Mouse (Mus musculus) stomach, embryonic 15.5 days (tissue): Measurements from ENCODE around the gene Sox6. TPM values are rescaled to one million over a fixed set of nuclear protein-coding genes. Genes with fewer than 3 reads are reported as not detected.
A peak's percentile ranks its signal among the peaks of the same experiment; 100 is the strongest.

ENCODE experiments used
- ATAC-seq: fragments of 200-750 bp; cut with Nextera tagmentation; 2 replicates; pipeline ENCODE4 v1.8.0; 2017; ENCODE audit warnings: low read depth, moderate number of reproducible peaks, moderate TSS enrichment; ENCODE audit not compliant: insufficient read depth, low FRiP score
- H3K27ac ChIP-seq: fragments of 300-500 bp; sonication (generic); 2 replicates; pipeline ENCODE4 v1.5.1; 2015; ENCODE audit warnings: mild to moderate bottlenecking, inconsistent platforms
- H3K27me3 ChIP-seq: fragments of 300-500 bp; sonication (generic); replicated peaks from 2 replicates; pipeline ENCODE4 v1.6.1; 2015; ENCODE audit warnings: inconsistent platforms
- H3K36me3 ChIP-seq: fragments of 300-500 bp; sonication (generic); 2 replicates; pipeline ENCODE4 v1.6.1; 2015; ENCODE audit warnings: inconsistent platforms
- H3K4me1 ChIP-seq: fragments of 300-500 bp; sonication (generic); 2 replicates; pipeline ENCODE4 v1.6.1; 2015; ENCODE audit warnings: inconsistent platforms
- H3K4me2 ChIP-seq: fragments of 300-500 bp; sonication (generic); 2 replicates; pipeline ENCODE4 v1.6.1; 2015; ENCODE audit warnings: mild to moderate bottlenecking, inconsistent platforms
- H3K4me3 ChIP-seq: fragments of 300-500 bp; sonication (generic); replicated peaks from 2 replicates; pipeline ENCODE4 v1.5.1; 2015; ENCODE audit warnings: inconsistent platforms
- H3K9ac ChIP-seq: fragments of 300-500 bp; sonication (generic); 2 replicates; pipeline ENCODE4 v1.6.1; 2015; ENCODE audit warnings: inconsistent platforms
- H3K9me3 ChIP-seq: fragments of 300-500 bp; sonication (generic); 2 replicates; pipeline ENCODE4 v1.6.1; 2016; ENCODE audit warnings: inconsistent platforms
- WGBS: fragments of 180-500 bp; shearing (Covaris S2); methylation state at CpG from one replicate; pipeline ENCODE4 v1.1.7; 2015; 5-methylcytosine and 5-hydroxymethylcytosine counted together
- polyA plus RNA-seq: library from polyadenylated mRNA; unstranded; fragments of >200 nt; fragmentation: Nextera tagmentation; extraction: Ambion mirVana; gene quantifications from 2 replicates; pipeline ENCODE4 v1.2.1, GENCODE M21; 2015

Gene Sox6
- polyA plus RNA-seq, 1 experiment from 2014 or later = 42.4 TPM

DNA sequence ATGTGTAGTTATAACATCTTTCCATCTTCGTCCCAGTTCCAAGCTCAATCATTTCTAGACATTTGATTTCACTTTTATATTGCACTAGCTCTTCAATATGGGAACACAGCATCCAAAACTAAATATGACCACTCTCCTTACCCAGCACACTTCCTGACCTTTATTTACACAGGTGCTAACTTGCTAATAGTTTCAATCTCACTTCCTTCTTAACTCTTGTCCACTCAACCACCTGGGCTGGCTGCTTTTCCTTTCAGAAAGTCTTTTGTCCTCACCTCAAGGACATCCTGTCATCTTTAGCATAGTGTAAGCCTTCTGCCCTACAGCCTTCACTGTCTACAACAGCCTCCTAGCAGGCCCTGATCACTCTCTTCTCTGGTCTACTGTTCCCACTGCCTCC, 520.9 kb downstream of the Sox6 start:
- no peak for ATAC-seq
- Histone ChIP-seq H3K27ac (no peak overlapping the region), H3K36me3 (no peaks in the 10 kb centered on the region), H3K27me3 (no peaks in the 10 kb centered on the region), H3K9me3 (no peaks in the 10 kb centered on the region), H3K4me1 (no peaks in the 10 kb centered on the region), H3K9ac (no peak overlapping the region), H3K4me2 (no peak overlapping the region), H3K4me3 (no peak overlapping the region)
- 84% methylated on average over 1 of the region's 1 CpGs for WGBS

DNA sequence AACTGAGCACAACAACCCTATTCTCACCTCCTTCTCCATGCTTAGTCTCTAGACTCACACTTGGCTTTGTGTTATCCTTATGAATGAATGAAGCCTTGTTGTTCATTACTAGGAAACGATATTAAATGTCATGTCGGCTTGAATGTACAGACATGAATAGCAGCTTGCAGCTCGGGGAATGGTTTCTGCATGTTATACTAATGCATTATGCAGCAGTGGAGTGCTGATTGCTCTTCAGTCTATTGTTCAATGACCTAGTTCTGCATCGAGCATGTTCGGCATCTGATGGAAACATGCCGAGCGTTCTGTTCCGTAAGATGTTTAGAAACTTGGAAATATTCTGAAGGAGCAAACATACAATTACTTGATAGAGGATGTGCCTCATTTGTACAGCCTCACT, 524.9 kb downstream of the Sox6 start:
- ATAC-seq = no peak
- WGBS = 88% methylated on average over 8 of the region's 8 CpGs

DNA sequence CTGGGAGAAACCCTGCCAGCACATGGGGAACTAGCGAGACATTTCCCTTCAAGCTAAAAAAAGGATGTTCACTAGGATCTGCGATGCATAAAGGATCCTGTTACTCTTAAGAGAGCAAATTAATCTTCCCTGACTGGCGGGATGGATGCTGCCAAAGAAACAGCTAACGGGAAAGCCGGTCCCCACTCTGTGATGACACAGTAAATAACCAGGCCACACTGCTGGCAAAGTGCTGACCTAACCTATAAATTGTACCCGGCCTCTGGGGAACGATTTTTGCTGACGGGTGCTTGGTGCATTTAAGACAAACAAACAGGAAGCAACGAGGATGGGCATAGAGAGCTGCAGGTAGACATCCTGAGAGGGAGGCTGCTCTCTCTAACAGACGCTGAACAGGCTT, 526.8 kb downstream of the Sox6 start:
- 32% methylated on average over 10 of the region's 10 CpGs for WGBS
- Histone ChIP-seq H3K4me2 (no peak overlapping the region), H3K9ac (no peak overlapping the region), H3K4me3 (no peak overlapping the region), H3K36me3 (no peaks in the 10 kb centered on the region), H3K4me1 (no peaks in the 10 kb centered on the region), H3K27ac (no peak overlapping the region), H3K27me3 (no peaks in the 10 kb centered on the region), H3K9me3 (no peaks in the 10 kb centered on the region)
- no peak for ATAC-seq

More for the DNA sequence above, 524.9 kb downstream of the Sox6 start:
- Histone ChIP-seq H3K27ac (no peak overlapping the region), H3K9ac (no peak overlapping the region), H3K4me1 (no peaks in the 10 kb centered on the region), H3K9me3 (no peaks in the 10 kb centered on the region), H3K4me3 (no peak overlapping the region), H3K36me3 (no peaks in the 10 kb centered on the region), H3K27me3 (no peaks in the 10 kb centered on the region), H3K4me2 (no peak overlapping the region)

DNA sequence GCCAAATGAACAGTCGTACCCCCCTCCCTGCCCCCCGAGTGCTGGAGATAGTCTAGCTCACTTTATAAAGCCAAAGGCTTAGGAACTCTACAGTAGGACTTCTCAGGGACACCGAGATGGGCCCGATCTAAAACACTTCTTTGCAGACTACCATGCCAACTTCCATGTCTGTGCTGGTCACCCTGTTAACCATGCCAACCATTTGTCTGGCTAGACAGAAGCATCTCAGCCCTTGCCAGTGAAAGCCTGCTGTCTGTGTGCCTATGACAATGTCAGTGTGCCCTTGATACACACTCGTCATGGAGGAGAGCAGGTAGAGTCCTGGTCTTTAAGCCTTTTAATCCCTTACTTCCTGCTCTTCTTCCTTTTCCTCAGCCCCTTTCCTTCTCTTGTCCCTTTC, 527.5 kb downstream of the Sox6 start:
- H3K36me3 ChIP-seq = no peaks in the 10 kb centered on the region
- WGBS = 78% methylated on average over 5 of the region's 5 CpGs

DNA sequence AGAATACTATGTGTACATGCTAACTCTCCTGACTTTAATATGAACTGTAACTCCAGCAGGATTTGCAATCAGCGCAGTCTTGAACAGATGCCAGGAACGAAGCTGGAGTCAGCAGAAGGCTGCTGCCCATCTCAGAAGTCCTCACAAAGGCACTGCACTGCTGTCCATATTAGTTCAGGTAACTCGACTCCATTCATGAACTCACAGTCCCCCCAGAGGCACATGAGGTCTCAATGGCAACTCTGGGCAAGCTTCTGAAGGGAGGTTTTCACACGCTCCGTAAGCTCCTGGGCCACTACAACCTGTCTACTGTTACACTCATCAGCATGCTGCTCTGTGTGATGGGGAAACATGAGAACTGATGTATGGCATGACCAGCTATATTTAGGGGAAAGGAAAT, 528.6 kb downstream of the Sox6 start:
- no peaks in the 10 kb centered on the region for H3K9me3 ChIP-seq
- no peaks in the 10 kb centered on the region for H3K27me3 ChIP-seq
- H3K4me3 ChIP-seq = no peak overlapping the region
- H3K36me3 ChIP-seq = no peaks in the 10 kb centered on the region
- no peak overlapping the region for H3K9ac ChIP-seq
- 79% methylated on average over 5 of the region's 5 CpGs for WGBS
- no peak overlapping the region for H3K4me2 ChIP-seq
- no peaks in the 10 kb centered on the region for H3K4me1 ChIP-seq
- ATAC-seq = no peak
- H3K27ac ChIP-seq = no peak overlapping the region

More for the DNA sequence above, 527.5 kb downstream of the Sox6 start:
- Histone ChIP-seq H3K4me2 (no peak overlapping the region), H3K27ac (no peak overlapping the region), H3K4me3 (no peak overlapping the region), H3K9ac (no peak overlapping the region), H3K4me1 (no peaks in the 10 kb centered on the region), H3K9me3 (no peaks in the 10 kb centered on the region), H3K27me3 (no peaks in the 10 kb centered on the region)
- ATAC-seq = no peak

DNA sequence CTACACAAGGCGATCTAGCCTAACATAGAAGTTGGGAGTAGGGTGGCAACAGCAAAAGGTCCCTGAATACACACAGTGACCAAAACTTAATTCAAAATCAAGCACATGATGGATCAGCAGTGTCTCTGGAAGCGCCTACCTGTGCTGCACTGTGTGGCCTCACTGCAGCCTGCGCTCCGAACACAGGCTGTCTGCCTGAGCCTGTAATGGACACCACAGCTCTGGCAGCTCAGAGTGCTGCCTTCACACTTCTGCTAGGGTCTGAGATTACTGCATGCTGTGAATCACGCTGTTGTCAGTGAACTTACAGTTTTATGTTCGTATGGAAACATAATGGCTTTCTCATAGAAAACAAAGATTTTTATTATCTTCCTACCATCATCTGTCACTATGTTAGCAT, 532.2 kb downstream of the Sox6 start:
- Histone ChIP-seq H3K4me1 (peaks cover 6% of the 10 kb centered on the region), H3K27ac (no peak overlapping the region), H3K9ac (no peak overlapping the region), H3K4me2 (no peak overlapping the region), H3K4me3 (no peak overlapping the region), H3K27me3 (no peaks in the 10 kb centered on the region), H3K36me3 (no peaks in the 10 kb centered on the region), H3K9me3 (no peaks in the 10 kb centered on the region)
- 86% methylated on average over 6 of the region's 6 CpGs for WGBS
- no peak for ATAC-seq

DNA sequence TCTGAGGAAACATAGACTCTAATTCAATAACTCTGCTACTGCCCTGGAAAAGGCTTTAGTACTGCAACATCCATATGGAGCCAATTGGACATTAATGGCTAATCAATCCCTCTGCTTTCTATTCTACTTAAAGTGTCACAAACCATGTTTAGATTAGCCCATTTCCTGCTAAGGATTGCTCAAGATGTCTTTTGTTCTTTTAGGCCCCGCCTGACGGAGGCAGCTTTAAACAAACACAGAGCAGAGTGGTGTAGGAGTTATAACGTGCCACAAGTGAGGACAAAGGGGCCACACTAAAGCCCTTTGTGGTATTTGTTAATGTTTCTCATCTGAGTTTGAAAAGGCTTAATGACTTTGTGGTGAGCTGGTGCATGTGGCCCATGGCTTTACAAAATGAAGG, 537.1 kb downstream of the Sox6 start:
- WGBS = 22% methylated on average over 3 of the region's 3 CpGs
- no peaks in the 10 kb centered on the region for H3K27me3 ChIP-seq
- H3K4me3 ChIP-seq = no peak overlapping the region
- no peaks in the 10 kb centered on the region for H3K36me3 ChIP-seq
- peak; percentile 82 for ATAC-seq
- no peak overlapping the region for H3K9ac ChIP-seq
- H3K9me3 ChIP-seq = no peaks in the 10 kb centered on the region
- H3K27ac ChIP-seq = peak overlapping the region; percentile 70
- H3K4me2 ChIP-seq = no peak overlapping the region
- peaks cover 11% of the 10 kb centered on the region for H3K4me1 ChIP-seq

DNA sequence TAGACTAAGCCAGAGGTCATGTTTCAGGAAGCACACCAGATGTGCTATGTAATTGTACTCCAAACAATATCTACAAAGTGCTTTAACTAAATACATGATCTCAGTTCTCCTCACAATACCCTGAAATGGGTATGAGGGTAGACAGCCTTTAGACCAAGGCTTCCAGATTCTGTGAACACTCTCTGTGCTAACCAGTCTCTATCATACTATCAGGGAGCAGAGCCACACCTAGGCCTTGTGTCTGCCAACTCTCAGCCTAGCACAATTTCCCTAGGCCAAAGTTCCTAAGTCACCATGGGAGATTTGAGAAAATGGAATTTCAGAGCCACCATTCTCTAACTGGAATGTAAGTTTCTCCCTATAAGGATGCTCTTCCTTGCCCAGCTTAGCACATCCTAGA, 537.8 kb downstream of the Sox6 start:
- H3K27ac ChIP-seq = peak overlapping the region; percentile 64
- peaks cover 11% of the 10 kb centered on the region for H3K4me1 ChIP-seq
- H3K4me2 ChIP-seq = no peak overlapping the region
- no peak for ATAC-seq
- H3K27me3 ChIP-seq = no peaks in the 10 kb centered on the region
- no peak overlapping the region for H3K4me3 ChIP-seq
- H3K9ac ChIP-seq = no peak overlapping the region
- H3K36me3 ChIP-seq = no peaks in the 10 kb centered on the region
- no peaks in the 10 kb centered on the region for H3K9me3 ChIP-seq

DNA sequence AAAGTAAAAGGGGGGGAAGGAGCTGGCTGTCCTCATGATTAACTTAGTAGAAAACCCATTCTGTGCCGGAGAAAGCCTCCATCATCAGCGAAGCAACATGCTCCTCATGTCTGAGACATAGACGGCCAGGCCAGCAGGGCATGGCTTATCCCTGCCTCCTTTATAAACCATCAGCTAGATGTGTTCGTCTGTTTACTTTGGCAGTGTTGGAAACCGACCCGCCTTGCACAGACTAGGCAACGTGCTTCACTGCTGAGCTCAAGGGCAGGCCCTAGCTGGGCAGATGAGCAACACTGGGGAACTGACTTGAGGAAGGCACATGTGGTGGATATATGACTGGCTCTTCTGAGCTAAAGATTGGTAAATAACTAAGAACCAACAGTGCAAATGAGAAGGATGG, 538.4 kb downstream of the Sox6 start:
- WGBS = 35% methylated on average over 7 of the region's 7 CpGs
- H3K4me1 ChIP-seq = peaks cover 11% of the 10 kb centered on the region
- H3K4me2 ChIP-seq = no peak overlapping the region
- H3K27me3 ChIP-seq = no peaks in the 10 kb centered on the region
- H3K9ac ChIP-seq = no peak overlapping the region
- H3K27ac ChIP-seq = no peak overlapping the region
- no peak overlapping the region for H3K4me3 ChIP-seq
- ATAC-seq = peak; percentile 43; the same call in 1 of the 2 replicates
- no peaks in the 10 kb centered on the region for H3K9me3 ChIP-seq
- H3K36me3 ChIP-seq = no peaks in the 10 kb centered on the region

DNA sequence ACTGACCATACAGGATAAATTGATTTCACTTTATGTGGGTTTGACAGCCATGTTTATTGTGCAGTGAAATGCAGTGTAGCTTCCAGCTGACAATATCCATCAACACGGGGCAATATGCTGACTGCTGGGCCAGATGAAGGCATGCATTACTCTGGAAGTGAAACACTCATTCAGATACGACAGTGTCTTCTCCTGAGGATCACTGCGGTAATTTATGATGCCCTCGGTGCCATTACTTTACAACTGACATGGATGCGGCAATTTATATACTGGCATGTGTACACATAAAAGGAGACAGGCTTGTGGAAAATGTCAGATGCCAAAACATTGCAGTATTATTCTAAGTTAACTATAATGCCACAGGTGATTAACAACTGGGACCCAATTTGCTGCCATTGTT, 546.9 kb downstream of the Sox6 start:
- WGBS = 78% methylated on average over 5 of the region's 5 CpGs
- no peak overlapping the region for H3K4me2 ChIP-seq
- H3K4me1 ChIP-seq = no peaks in the 10 kb centered on the region
- H3K9ac ChIP-seq = no peak overlapping the region
- H3K27ac ChIP-seq = no peak overlapping the region
- ATAC-seq = no peak
- no peaks in the 10 kb centered on the region for H3K27me3 ChIP-seq
- no peaks in the 10 kb centered on the region for H3K9me3 ChIP-seq
- H3K36me3 ChIP-seq = no peaks in the 10 kb centered on the region
- no peak overlapping the region for H3K4me3 ChIP-seq

DNA sequence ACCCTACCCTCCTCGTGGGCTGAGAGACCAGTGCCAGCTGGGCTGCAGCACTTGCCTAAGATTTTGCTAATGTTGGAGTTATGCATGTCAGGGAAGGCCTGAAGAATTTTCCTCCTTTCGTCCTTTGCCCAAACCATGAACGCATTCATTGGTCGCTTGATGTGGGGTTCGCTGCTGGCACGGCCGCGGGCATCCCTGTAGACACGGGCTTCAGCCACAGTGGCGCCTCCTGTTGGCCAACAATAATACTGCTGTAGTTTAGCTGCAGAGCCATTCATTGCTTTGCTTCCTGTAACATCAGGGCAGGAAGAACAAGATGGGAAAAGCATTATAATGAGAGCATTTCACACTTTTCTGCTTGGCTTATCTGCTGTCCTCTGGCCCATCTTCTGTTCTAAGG, 549.0 kb downstream of the Sox6 start:
- Histone ChIP-seq H3K27me3 (no peaks in the 10 kb centered on the region), H3K4me2 (no peak overlapping the region), H3K4me3 (no peak overlapping the region), H3K9me3 (no peaks in the 10 kb centered on the region), H3K27ac (no peak overlapping the region), H3K9ac (no peak overlapping the region), H3K4me1 (no peaks in the 10 kb centered on the region), H3K36me3 (no peaks in the 10 kb centered on the region)
- WGBS = 63% methylated on average over 10 of the region's 10 CpGs
- no peak for ATAC-seq

DNA sequence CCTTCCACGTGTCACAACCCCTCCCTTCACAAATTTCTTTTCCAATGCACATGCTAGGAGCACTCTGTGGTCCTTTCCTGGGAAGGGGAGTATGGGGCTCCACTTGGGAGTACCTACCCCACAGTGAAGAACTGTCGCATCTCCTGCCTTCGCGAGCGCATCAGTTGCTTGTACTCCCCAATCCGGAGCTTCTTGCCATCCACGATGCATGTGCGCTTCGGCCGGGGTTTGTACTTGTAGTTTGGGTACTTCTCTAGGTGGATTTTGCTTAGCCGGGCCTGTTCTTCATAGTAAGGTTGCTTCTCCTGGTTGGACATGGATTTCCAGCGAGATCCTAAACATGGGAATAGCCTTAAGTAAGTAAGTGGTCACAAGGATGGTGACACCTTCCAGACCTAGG, 552.2 kb downstream of the Sox6 start:
- no peaks in the 10 kb centered on the region for H3K4me1 ChIP-seq

DNA sequence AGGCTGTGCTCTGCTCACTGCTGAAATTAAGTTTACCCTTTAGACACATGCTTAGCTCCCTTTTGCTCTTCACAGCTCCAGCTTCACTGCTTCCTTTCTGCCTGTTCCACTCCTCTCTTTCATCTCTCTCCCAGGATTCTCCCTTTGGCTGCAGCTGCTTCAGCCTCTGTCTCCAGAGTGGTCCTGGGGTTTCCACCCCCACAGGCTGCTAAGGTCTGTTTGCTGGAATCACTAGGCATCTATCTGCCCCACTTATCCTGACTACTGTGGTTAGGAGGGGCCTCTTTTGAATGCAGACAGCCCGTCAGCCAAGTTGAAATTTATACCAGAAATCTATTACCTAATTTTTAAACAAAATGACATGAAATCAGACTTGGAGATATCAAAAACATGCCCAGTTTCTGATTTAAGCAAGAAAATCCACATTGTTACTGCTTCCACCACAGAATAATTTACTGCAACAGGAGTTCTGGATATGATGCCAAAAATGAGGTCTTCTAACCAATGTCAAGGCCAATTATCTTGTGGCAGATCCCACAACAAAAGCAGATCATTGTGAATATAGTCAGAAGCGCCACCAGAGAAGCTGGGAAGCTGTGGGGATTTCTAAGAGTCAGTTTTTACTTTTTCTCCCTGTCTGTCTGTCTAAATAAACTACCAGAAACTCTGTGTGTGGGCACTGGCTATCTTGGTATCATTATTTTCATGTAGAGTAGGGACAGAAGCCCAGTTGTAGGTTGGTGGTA, 552.8 kb downstream of the Sox6 start:
- H3K9me3 ChIP-seq = no peaks in the 10 kb centered on the region
- 64% methylated on average over 2 of the region's 2 CpGs for WGBS
- ATAC-seq = no peak

More for the DNA sequence above, 552.2 kb downstream of the Sox6 start:
- H3K9ac ChIP-seq = no peak overlapping the region
- H3K9me3 ChIP-seq = no peaks in the 10 kb centered on the region
- WGBS = 95% methylated on average over 12 of the region's 12 CpGs
- H3K4me3 ChIP-seq = no peak overlapping the region
- H3K36me3 ChIP-seq = no peaks in the 10 kb centered on the region
- no peaks in the 10 kb centered on the region for H3K27me3 ChIP-seq
- no peak for ATAC-seq
- H3K4me2 ChIP-seq = no peak overlapping the region
- H3K27ac ChIP-seq = no peak overlapping the region

More for the DNA sequence above, 552.8 kb downstream of the Sox6 start:
- Histone ChIP-seq H3K9ac (no peak overlapping the region), H3K4me2 (no peak overlapping the region), H3K36me3 (no peaks in the 10 kb centered on the region), H3K27ac (no peak overlapping the region), H3K4me1 (no peaks in the 10 kb centered on the region), H3K4me3 (no peak overlapping the region), H3K27me3 (no peaks in the 10 kb centered on the region)
